Mouse (Mus musculus) gastrocnemius, postnatal 14 days (tissue): ENCODE results near the gene Vps29. TPM values are rescaled to one million over a fixed set of nuclear protein-coding genes. Genes with fewer than 3 reads are reported as not detected.

ENCODE experiments used
- total RNA-seq, 2 experiments: library from RNA; stranded (reverse); gene quantifications; 2 replicates each; pipeline ENCODE4 v1.2.3; 2021

The Vps29 gene
- total RNA-seq, 2 experiments from 2014 or later, result 48.9 to 50.1 TPM

Other genes starting within 250 kb of the Vps29 start
- not detected for gene Ccdc63, start 213.5 kb upstream of the Vps29 start, total RNA-seq
- gene Ppp1cc, start 196.1 kb upstream of the Vps29 start, total RNA-seq, result 100 to 1,000 TPM; 110 TPM
- gene Hvcn1, start 147.6 kb upstream of the Vps29 start, total RNA-seq, result 1 to 10 TPM; 1.6 to 2.0 TPM
- gene Tctn1, start 89.9 kb upstream of the Vps29 start, total RNA-seq, result 1 to 10 TPM; 2.4 to 3.0 TPM
- gene Pptc7, start 70.0 kb upstream of the Vps29 start, total RNA-seq, result 10 to 100 TPM; 39.6 to 74.8 TPM
- gene Rad9b, start 136 bp upstream of the Vps29 start, total RNA-seq, result under 1 TPM; 0.47 to 0.73 TPM
- gene Gpn3, start 17.5 kb downstream of the Vps29 start, total RNA-seq, result 10 to 100 TPM; 20.0 to 26.6 TPM
- 1 to 10 TPM; 7.6 to 7.8 TPM for gene Fam216a, start 18.0 kb downstream of the Vps29 start, total RNA-seq
- 10 to 100 TPM; 68.8 to 72.9 TPM for gene Arpc3, start 37.5 kb downstream of the Vps29 start, total RNA-seq
- 10 to 100 TPM; 16.6 to 18.1 TPM for gene Anapc7, start 67.3 kb downstream of the Vps29 start, total RNA-seq
- 100 to 1,000 TPM; 213 to 317 TPM for gene Atp2a2, start 147.9 kb downstream of the Vps29 start, total RNA-seq